Mouse (Mus musculus): ENCODE results near the gene Actn4. TPM values are rescaled to one million over a fixed set of nuclear protein-coding genes. Genes with fewer than 3 reads are reported as not detected.

The Actn4 gene
- total and polyA plus RNA-seq, 2 experiments from 2014 or later, result 71.2 to 103 TPM

- no peak overlapping the region for H3K4me3 ChIP-seq (ENCODE audit: low read depth, low read length)
- H3K4me1 ChIP-seq (ENCODE audit: insufficient read depth), result no peaks in the 10 kb centered on the region
- H3K36me3 ChIP-seq (ENCODE audit: insufficient read depth), result peaks cover 94% of the 10 kb centered on the region
- no peak overlapping the region for H3K9ac ChIP-seq
- 88% methylated on average over 6 of the region's 6 CpGs for WGBS
- no peaks in the 10 kb centered on the region for H3K27me3 ChIP-seq (ENCODE audit: insufficient read depth, low read length)
- no peaks in the 10 kb centered on the region for H3K9me3 ChIP-seq (ENCODE audit: low read length)
- TF ChIP-seq CTCF (IDR thresholded peaks at IDR 0.05; ENCODE audit: low read depth), result no peak
- DNase-seq (no peak), ATAC-seq (no peak)
- H3K4me2 ChIP-seq (ENCODE audit: low read depth), result no peak overlapping the region
- peak overlapping the region; percentile 48 for H3K27ac ChIP-seq (ENCODE audit: low read depth, low read length)
Measured at GRCm38 (mm10) chr7:28902180-28902579, 60.0 kb downstream of the Actn4 start.

GRCm38 (mm10) chr7:28901311-28902125 is 60.6 kb downstream of the Actn4 start:
- Histone ChIP-seq H3K4me2 (ENCODE audit: low read depth) (no peak overlapping the region), H3K9ac (no peak overlapping the region), H3K4me3 (ENCODE audit: low read depth, low read length) (no peak overlapping the region), H3K4me1 (ENCODE audit: insufficient read depth) (no peaks in the 10 kb centered on the region), H3K36me3 (ENCODE audit: insufficient read depth) (peaks cover 94% of the 10 kb centered on the region), H3K27me3 (ENCODE audit: insufficient read depth, low read length) (no peaks in the 10 kb centered on the region), H3K9me3 (ENCODE audit: low read length) (no peaks in the 10 kb centered on the region), H3K27ac (ENCODE audit: low read depth, low read length) (no peak overlapping the region)
- 88% methylated on average over 13 of the region's 13 CpGs for WGBS
- no peak for TF ChIP-seq CTCF (IDR thresholded peaks at IDR 0.05; ENCODE audit: low read depth)
- DNase-seq (no peak), ATAC-seq (peak; percentile 59)

- Histone ChIP-seq H3K36me3 (ENCODE audit: insufficient read depth) (peaks cover 94% of the 10 kb centered on the region), H3K27me3 (ENCODE audit: insufficient read depth, low read length) (no peaks in the 10 kb centered on the region), H3K4me2 (ENCODE audit: low read depth) (no peak overlapping the region), H3K4me3 (ENCODE audit: low read depth, low read length) (no peak overlapping the region), H3K27ac (ENCODE audit: low read depth, low read length) (no peak overlapping the region), H3K9me3 (ENCODE audit: low read length) (no peaks in the 10 kb centered on the region), H3K9ac (no peak overlapping the region), H3K4me1 (ENCODE audit: insufficient read depth) (no peaks in the 10 kb centered on the region)
- ATAC-seq (no peak), DNase-seq (no peak)
- peak; percentile 17; the same call in 1 of the 2 replicates for TF ChIP-seq CTCF (IDR thresholded peaks at IDR 0.05; ENCODE audit: low read depth)
- 79% methylated on average over 4 of the region's 4 CpGs for WGBS
Measured at GRCm38 (mm10) chr7:28899972-28900371, 62.2 kb downstream of the Actn4 start.

- DNase-seq, result no peak
- ATAC-seq, result no peak
- Histone ChIP-seq H3K4me1 (ENCODE audit: insufficient read depth) (no peaks in the 10 kb centered on the region), H3K4me2 (ENCODE audit: low read depth) (no peak overlapping the region), H3K4me3 (ENCODE audit: low read depth, low read length) (no peak overlapping the region), H3K27me3 (ENCODE audit: insufficient read depth, low read length) (no peaks in the 10 kb centered on the region), H3K9ac (no peak overlapping the region), H3K9me3 (ENCODE audit: low read length) (no peaks in the 10 kb centered on the region), H3K36me3 (ENCODE audit: insufficient read depth) (peaks cover 92% of the 10 kb centered on the region), H3K27ac (ENCODE audit: low read depth, low read length) (no peak overlapping the region)
- WGBS, result 98% methylated on average over 6 of the region's 6 CpGs
- TF ChIP-seq CTCF (IDR thresholded peaks at IDR 0.05; ENCODE audit: low read depth), result no peak
Measured at GRCm38 (mm10) chr7:28897661-28898060, 64.5 kb downstream of the Actn4 start.

GRCm38 (mm10) chr7:28894942-28895341 is 67.2 kb downstream of the Actn4 start:
- H3K9me3 ChIP-seq (ENCODE audit: low read length), result no peaks in the 10 kb centered on the region
- H3K27ac ChIP-seq (ENCODE audit: low read depth, low read length), result no peak overlapping the region
- WGBS, result 68% methylated on average over 5 of the region's 5 CpGs
- ATAC-seq, result no peak
- no peak for TF ChIP-seq CTCF (IDR thresholded peaks at IDR 0.05; ENCODE audit: low read depth)
- no peak overlapping the region for H3K9ac ChIP-seq
- H3K4me2 ChIP-seq (ENCODE audit: low read depth), result no peak overlapping the region
- no peak for DNase-seq
- H3K4me1 ChIP-seq (ENCODE audit: insufficient read depth), result no peaks in the 10 kb centered on the region
- H3K27me3 ChIP-seq (ENCODE audit: insufficient read depth, low read length), result no peaks in the 10 kb centered on the region
- H3K4me3 ChIP-seq (ENCODE audit: low read depth, low read length), result no peak overlapping the region
- peaks cover 81% of the 10 kb centered on the region for H3K36me3 ChIP-seq (ENCODE audit: insufficient read depth)

- ATAC-seq, result peak; percentile 40; the same call in 1 of the 2 replicates
Measured at GRCm38 (mm10) chr7:28893643-28894265, 68.4 kb downstream of the Actn4 start.

GRCm38 (mm10) chr7:28892601-28893000 is 69.5 kb downstream of the Actn4 start:
- no peaks in the 10 kb centered on the region for H3K9me3 ChIP-seq (ENCODE audit: low read length)
- H3K4me1 ChIP-seq (ENCODE audit: insufficient read depth), result no peaks in the 10 kb centered on the region
- H3K4me3 ChIP-seq (ENCODE audit: low read depth, low read length), result no peak overlapping the region
- WGBS, result 94% methylated on average over 17 of the region's 17 CpGs
- no peak overlapping the region for H3K4me2 ChIP-seq (ENCODE audit: low read depth)
- ATAC-seq (no peak), DNase-seq (no peak)
- peaks cover 60% of the 10 kb centered on the region for H3K36me3 ChIP-seq (ENCODE audit: insufficient read depth)
- no peak for TF ChIP-seq CTCF (IDR thresholded peaks at IDR 0.05; ENCODE audit: low read depth)
- H3K9ac ChIP-seq, result no peak overlapping the region
- no peak overlapping the region for H3K27ac ChIP-seq (ENCODE audit: low read depth, low read length)
- H3K27me3 ChIP-seq (ENCODE audit: insufficient read depth, low read length), result peaks cover 9% of the 10 kb centered on the region

More at GRCm38 (mm10) chr7:28893643-28894265, 68.4 kb downstream of the Actn4 start:
- H3K27me3 ChIP-seq (ENCODE audit: insufficient read depth, low read length), result peaks cover 3% of the 10 kb centered on the region; the same call in 1 of the 2 replicates
- H3K9me3 ChIP-seq (ENCODE audit: low read length), result no peaks in the 10 kb centered on the region
- H3K36me3 ChIP-seq (ENCODE audit: insufficient read depth), result peaks cover 72% of the 10 kb centered on the region
- DNase-seq, result peak; percentile 20
- H3K4me3 ChIP-seq (ENCODE audit: low read depth, low read length), result no peak overlapping the region
- no peak overlapping the region for H3K27ac ChIP-seq (ENCODE audit: low read depth, low read length)
- WGBS, result 57% methylated on average over 7 of the region's 7 CpGs
- H3K4me2 ChIP-seq (ENCODE audit: low read depth), result no peak overlapping the region
- H3K9ac ChIP-seq, result no peak overlapping the region
- TF ChIP-seq CTCF (IDR thresholded peaks at IDR 0.05; ENCODE audit: low read depth), result peak; percentile 57
- H3K4me1 ChIP-seq (ENCODE audit: insufficient read depth), result no peaks in the 10 kb centered on the region

All from forebrain, postnatal 0 days (tissue).